Mouse (Mus musculus) adrenal gland, postnatal 14 days (tissue): ENCODE data around the gene Slc9a3r2. TPM values are rescaled to one million over a fixed set of nuclear protein-coding genes. Genes with fewer than 3 reads are reported as not detected.

ENCODE experiments used
- DNase-seq: peaks from one replicate; pipeline ENCODE4 v3.0.0; 2021; ENCODE audit warnings: mixed read lengths
- total RNA-seq: library from RNA; stranded (reverse); gene quantifications from 2 replicates; pipeline ENCODE4 v1.2.3, GENCODE M21; 2021

Slc9a3r2 gene
- total RNA-seq, 1 experiment from 2014 or later: 90.2 TPM

GRCm38 (mm10) chr17:24636781-24637481, 13.2 kb downstream of the Slc9a3r2 start:
- DNase-seq: no peak

GRCm38 (mm10) chr17:24635694-24636093, 14.4 kb downstream of the Slc9a3r2 start:
- DNase-seq: no peak

DNA sequence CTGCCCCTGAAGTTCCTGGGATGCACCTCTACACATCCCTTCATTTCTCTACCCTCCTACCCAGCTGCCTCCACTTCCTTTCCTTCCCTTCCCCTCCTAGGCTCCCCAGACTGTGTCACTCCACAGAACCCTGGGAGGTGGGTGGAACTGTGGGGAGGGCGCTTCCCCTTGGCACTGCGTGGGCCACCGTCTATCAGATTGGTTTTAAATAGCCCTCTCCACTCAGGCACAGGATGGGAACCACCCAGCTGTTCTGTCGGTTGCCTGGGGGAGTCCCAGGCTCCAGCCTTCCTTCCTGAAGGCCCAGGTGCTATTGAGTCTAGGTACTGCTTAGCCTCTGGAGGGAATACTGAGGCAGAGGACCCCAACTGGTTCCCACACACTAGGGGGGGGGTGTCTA, 15.1 kb downstream of the Slc9a3r2 start:
- DNase-seq: peak; percentile 33

DNA sequence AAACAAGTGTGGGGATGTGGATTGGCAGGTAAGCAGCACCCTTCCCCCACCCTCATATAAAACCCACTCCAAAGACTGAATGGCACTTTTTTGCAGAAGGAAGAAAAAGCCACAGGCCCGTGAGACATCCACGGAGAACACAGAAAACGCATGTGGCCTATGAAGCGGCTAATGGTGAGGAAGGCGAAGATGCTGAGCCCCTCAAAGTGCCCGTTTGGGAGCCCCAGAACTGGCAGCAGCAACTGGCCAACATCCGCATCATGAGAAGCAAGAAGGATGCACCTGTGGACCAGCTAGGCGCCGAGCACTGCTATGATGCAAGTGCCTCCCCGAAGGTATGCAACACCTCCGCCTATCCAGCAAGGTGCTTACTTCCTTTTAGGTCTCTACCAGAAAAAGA, 16.3 kb downstream of the Slc9a3r2 start:
- DNase-seq: no peak

DNA sequence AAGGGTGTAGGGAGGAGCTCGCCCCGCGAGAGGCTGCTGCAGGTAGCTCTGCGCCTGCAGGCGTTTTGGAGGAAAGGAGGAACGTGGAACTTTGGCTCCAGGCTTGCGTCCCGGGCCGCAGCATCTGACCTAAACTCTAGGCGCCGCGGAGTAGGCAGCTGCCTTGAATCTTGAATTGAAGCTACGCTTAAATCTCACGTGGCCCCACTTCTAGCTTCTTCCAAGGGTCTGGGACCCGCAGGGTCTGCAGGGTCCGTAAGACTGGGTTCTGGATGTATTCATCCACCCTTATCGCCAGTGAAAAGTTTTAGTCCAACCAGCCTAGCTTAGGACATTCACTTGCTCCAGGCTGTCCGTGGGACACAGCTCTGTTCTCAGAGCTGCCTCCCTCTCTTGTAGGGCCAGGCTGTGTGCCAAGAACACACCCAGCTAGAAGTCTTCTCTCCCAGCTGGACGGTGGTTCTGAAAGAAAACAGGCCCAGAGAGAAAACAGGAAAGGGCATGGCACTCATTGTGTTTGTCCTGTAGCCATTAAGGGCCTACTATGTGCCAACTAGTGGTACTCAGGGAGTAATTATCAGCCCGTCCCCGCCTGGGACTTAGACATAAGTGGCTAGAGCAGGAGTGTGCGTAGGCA, 17.2 kb downstream of the Slc9a3r2 start:
- peak; percentile 76 for DNase-seq

DNA sequence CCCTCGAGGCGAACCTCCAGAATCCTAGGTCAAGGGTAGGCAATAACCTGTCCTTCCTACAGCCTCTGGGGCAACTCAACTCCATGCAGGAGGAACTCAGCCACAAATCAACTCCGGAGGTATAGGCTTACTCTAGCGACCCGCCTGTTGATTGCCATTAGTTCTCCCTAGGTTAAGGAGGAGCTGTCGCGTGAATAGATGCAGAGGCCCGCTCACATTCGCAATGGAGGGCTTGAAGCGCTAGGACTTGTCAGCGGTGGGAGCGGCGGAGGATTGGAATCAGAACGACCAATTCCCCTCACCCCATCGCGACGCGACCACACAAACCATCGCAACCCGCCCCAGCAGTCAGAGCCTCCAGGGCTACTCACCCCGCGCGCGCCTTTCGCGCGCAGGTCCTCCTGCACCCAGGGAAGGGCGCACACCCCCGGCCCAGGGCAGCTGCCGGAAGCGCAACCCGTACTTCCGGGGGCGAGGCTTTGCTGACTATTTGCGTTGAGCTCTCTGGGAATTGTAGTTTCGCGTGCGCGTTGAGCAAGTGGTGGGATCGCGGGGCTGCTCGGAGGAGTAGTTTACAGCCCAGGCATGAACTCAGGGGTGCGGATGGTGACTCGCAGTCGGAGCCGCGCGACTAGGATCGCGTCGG, 17.8 kb downstream of the Slc9a3r2 start, which contains the start of the genes Tsc2 and Nthl1:
Tsc2 (minus strand) TSS at position 464 of the 646 bp plus-strand sequence.
Nthl1 (plus strand) TSS at position 514 of the 646 bp plus-strand sequence.
- peak; percentile 91 for DNase-seq

GRCm38 (mm10) chr17:24630072-24630471, 20.1 kb downstream of the Slc9a3r2 start:
- no peak for DNase-seq

DNA sequence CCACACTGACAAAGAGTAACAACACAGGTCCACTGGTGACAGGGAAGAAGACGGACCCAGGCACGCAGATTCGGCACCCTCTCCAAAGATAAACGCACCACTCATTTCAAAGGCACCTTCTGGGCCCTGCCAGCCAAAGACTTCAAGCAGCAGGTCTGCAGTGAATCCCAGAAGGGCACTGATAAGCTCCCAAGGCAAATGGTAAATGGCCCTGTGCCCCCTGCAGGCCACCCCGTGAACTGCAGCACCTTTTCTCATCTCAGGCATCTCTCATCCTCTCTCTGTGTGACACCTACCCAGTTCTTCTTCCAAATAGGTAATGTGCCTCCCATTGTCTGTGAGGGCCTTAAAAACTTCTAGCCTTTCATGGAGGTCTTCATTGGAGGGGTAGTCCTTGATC, 21.5 kb downstream of the Slc9a3r2 start:
- peak; percentile 83 for DNase-seq

- no peak for DNase-seq
These were observed 24.7 kb downstream of the Slc9a3r2 start for GRCm38 (mm10) chr17:24625472-24625871.

DNA sequence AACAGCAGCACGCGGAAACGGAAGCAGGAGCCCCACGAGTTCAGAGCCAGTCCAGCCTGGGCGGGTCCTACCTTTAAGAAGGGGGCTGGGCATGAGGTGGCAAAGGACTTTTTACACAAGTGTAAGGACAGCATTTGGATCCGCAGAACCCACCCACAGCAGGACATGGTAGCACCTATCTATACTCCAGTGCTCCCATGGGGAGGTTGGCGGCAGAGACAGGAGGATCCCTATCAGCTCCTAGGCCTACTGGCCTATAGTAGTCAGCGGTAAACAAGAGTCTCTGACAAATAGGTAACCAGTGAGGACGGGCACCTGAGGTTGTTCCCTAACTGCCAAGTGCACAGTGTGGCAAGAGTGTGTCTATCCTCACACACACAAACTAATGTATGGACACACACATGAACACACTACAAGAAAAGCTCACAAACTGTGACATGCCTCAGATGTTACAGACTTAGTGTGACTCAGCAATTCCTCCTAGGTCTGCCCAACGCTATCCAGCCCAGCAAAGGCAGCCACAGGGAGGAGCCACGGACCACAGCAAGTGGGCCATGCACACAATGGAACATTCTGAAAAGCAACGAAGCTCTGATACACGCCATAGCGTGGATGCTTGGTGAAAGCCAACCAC, 32.4 kb downstream of the Slc9a3r2 start:
- no peak for DNase-seq

- no peak for DNase-seq
These were observed 39.4 kb downstream of the Slc9a3r2 start for GRCm38 (mm10) chr17:24610711-24611110.

DNA sequence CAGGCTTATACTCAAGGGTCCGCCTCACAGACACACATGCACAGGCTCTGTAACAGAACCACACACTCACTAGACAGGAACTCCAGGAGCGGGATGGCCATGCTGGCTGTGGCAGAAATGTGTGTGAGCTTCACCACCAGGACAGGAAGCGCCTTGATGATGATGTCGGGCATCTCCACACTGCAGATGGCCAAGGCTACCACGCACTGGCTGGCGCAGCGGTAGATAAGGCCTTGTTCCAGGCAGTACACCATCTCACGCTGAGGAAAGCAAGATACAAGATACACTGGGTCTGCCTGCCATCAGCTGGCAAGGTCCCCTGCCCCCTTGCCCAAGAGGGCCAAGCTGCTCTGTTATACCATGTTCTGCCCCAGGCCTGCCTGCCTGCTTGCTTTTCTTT, 41.3 kb downstream of the Slc9a3r2 start:
- no peak for DNase-seq

DNA sequence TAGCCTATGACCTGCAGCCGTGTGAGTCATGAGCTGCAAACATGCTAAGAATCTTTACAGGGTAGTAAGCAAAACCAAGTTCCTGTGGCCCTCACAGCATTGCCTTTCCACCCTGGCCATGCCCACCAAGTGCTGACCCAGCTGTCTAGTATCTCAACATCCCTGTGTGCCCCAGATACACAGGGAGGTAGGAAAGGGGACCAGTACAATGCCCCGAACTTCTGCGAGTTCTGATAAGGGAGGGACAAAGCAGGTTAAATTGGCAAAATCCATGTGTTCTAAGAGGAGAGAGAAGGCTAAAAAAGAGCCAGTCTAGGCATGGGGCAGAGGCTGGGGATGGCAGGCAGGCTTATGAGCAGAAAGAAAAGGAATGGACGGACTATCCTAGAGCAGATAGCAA, 41.8 kb downstream of the Slc9a3r2 start:
- no peak for DNase-seq

DNA sequence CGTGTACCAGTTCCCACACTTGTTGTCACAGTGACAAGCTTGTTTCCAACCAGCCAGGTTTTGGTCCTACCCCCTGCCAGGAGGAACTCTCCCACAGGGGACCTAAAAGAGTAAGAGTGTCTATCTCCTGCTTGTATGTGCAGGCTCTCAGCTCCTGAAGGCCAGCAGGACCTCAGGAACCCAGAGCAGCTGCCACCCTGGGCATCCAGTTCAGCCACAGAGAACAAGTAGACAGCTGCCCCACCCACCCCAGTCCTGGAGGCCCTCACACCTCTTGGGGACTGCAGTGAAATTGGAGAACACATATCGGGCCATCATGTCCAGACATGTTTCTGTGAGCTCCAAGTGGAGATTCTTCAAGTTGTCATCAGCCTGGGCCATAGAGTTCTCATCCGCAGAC, 45.6 kb downstream of the Slc9a3r2 start:
- no peak for DNase-seq

- DNase-seq: no peak
These were observed 46.2 kb downstream of the Slc9a3r2 start for GRCm38 (mm10) chr17:24603961-24604360.

- no peak for DNase-seq
These were observed 49.6 kb downstream of the Slc9a3r2 start for GRCm38 (mm10) chr17:24600502-24600901.

GRCm38 (mm10) chr17:24597989-24598388, 52.1 kb downstream of the Slc9a3r2 start:
- no peak for DNase-seq

DNA sequence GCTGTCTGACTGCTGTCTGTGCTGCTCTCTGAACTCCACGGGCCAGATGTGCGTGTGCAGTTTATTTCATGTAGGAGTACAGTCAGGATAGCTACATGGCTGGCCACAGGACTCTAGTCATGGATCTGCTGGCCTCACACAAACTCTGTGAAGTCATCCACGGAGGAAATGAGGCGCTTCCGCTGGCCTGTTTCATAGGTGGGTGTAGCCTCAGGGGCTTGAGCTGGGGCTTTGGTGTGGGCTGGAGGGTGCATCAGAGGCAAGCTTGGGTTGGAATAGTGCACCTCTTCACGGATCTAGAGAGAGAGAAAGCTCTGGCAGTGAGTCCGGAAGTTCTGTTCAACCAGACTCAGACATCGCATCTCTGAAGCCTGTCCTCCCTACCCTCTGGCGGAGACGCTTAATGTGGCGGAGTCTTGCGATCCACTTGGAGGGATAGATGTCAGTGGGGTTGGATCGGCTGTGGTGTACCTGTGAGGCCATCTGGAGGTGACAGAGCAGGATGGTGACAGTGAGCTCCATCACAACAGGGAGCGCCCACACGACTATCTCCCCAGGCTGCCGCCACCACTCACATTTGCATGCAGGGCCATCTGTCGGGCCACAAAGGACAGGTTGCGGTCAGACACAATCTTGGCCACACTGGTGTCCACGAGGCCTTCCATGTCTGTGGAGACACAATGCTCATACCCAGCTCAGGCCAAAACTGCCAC, 53.5 kb downstream of the Slc9a3r2 start:
- no peak for DNase-seq

- no peak for DNase-seq
These were observed 54.1 kb downstream of the Slc9a3r2 start for GRCm38 (mm10) chr17:24596073-24596466.

GRCm38 (mm10) chr17:24595126-24596072, 54.7 kb downstream of the Slc9a3r2 start:
- DNase-seq: peak; percentile 46
